Mouse (Mus musculus): Measurements from ENCODE around the gene Zfp101. TPM values are rescaled to one million over a fixed set of nuclear protein-coding genes. Genes with fewer than 3 reads are reported as not detected.

Zfp101 gene
- 0.04 and 0.07 TPM in 2 replicates for polyA plus RNA-seq (2012)

GRCm38 (mm10) chr17:33394182-33395034 is at the start of gene Zfp101:
Gene Zfp101 (minus strand): TSS chr17:33394641.
- Histone ChIP-seq H3K9me3 (ENCODE audit: control insufficient read depth, low read length) (no peaks in the 10 kb centered on the region; the same call in 1 of the 2 replicates), H3K4me1 (ENCODE audit: control insufficient read depth) (peaks cover 22% of the 10 kb centered on the region), H3K4me3 (replicated peaks) (peak within 1 kb of the TSS; percentile 100), H3K27me3 (ENCODE audit: control insufficient read depth) (peaks cover 12% of the 10 kb centered on the region), H3K36me3 (ENCODE audit: control insufficient read depth) (peaks cover 7% of the 10 kb centered on the region)
- TF ChIP-seq TAL1 (IDR thresholded peaks at IDR 0.05; ENCODE audit: low read length) (no peak), GATA1 (IDR thresholded peaks at IDR 0.05; ENCODE audit: low read length) (no peak)

- H3K9me3 ChIP-seq (ENCODE audit: control insufficient read depth, low read length) = no peaks in the 10 kb centered on the region
- no peak overlapping the region for H3K4me3 ChIP-seq (replicated peaks)
- H3K4me1 ChIP-seq (ENCODE audit: control insufficient read depth) = peaks cover 7% of the 10 kb centered on the region
- no peaks in the 10 kb centered on the region for H3K27me3 ChIP-seq (ENCODE audit: control insufficient read depth)
- no peaks in the 10 kb centered on the region for H3K36me3 ChIP-seq (ENCODE audit: control insufficient read depth)
- TF ChIP-seq TAL1 (IDR thresholded peaks at IDR 0.05; ENCODE audit: low read length) (no peak), GATA1 (IDR thresholded peaks at IDR 0.05; ENCODE audit: low read length) (no peak)
Measured at GRCm38 (mm10) chr17:33441159-33441558, 46.7 kb upstream of the Zfp101 start.

- TF ChIP-seq TAL1 (IDR thresholded peaks at IDR 0.05; ENCODE audit: low read length) (no peak), GATA1 (IDR thresholded peaks at IDR 0.05; ENCODE audit: low read length) (no peak)
- no peak overlapping the region for H3K4me3 ChIP-seq (replicated peaks)
- H3K27me3 ChIP-seq (ENCODE audit: control insufficient read depth) = no peaks in the 10 kb centered on the region
- no peaks in the 10 kb centered on the region for H3K9me3 ChIP-seq (ENCODE audit: control insufficient read depth, low read length)
- peaks cover 7% of the 10 kb centered on the region for H3K4me1 ChIP-seq (ENCODE audit: control insufficient read depth)
- H3K36me3 ChIP-seq (ENCODE audit: control insufficient read depth) = no peaks in the 10 kb centered on the region
Measured at GRCm38 (mm10) chr17:33439922-33440321, 45.5 kb upstream of the Zfp101 start.

GRCm38 (mm10) chr17:33439148-33439547 is 44.7 kb upstream of the Zfp101 start:
- no peak overlapping the region for H3K4me3 ChIP-seq (replicated peaks)
- H3K27me3 ChIP-seq (ENCODE audit: control insufficient read depth) = no peaks in the 10 kb centered on the region
- H3K36me3 ChIP-seq (ENCODE audit: control insufficient read depth) = no peaks in the 10 kb centered on the region
- peaks cover 7% of the 10 kb centered on the region for H3K4me1 ChIP-seq (ENCODE audit: control insufficient read depth)
- TF ChIP-seq GATA1 (IDR thresholded peaks at IDR 0.05; ENCODE audit: low read length) (no peak), TAL1 (IDR thresholded peaks at IDR 0.05; ENCODE audit: low read length) (no peak)
- no peaks in the 10 kb centered on the region for H3K9me3 ChIP-seq (ENCODE audit: control insufficient read depth, low read length)

GRCm38 (mm10) chr17:33432019-33432946 is 37.8 kb upstream of the Zfp101 start, which contains the start of gene Actl9:
Gene Actl9 (plus strand): TSS chr17:33432896.
- no peaks in the 10 kb centered on the region for H3K36me3 ChIP-seq (ENCODE audit: control insufficient read depth)

GRCm38 (mm10) chr17:33392271-33392670 is 2.2 kb downstream of the Zfp101 start:
- Histone ChIP-seq H3K27me3 (ENCODE audit: control insufficient read depth) (peaks cover 3% of the 10 kb centered on the region; the same call in 1 of the 2 replicates), H3K4me3 (replicated peaks) (no peak overlapping the region), H3K9me3 (ENCODE audit: control insufficient read depth, low read length) (no peaks in the 10 kb centered on the region; the same call in 1 of the 2 replicates), H3K36me3 (ENCODE audit: control insufficient read depth) (peaks cover 9% of the 10 kb centered on the region), H3K4me1 (ENCODE audit: control insufficient read depth) (peaks cover 22% of the 10 kb centered on the region)
- TF ChIP-seq TAL1 (IDR thresholded peaks at IDR 0.05; ENCODE audit: low read length) (no peak), GATA1 (IDR thresholded peaks at IDR 0.05; ENCODE audit: low read length) (no peak)

More at GRCm38 (mm10) chr17:33432019-33432946, 37.8 kb upstream of the Zfp101 start, which contains the start of gene Actl9:
- TF ChIP-seq TAL1 (IDR thresholded peaks at IDR 0.05; ENCODE audit: low read length) (no peak), GATA1 (IDR thresholded peaks at IDR 0.05; ENCODE audit: low read length) (no peak)
- no peaks in the 10 kb centered on the region for H3K27me3 ChIP-seq (ENCODE audit: control insufficient read depth)
- H3K4me1 ChIP-seq (ENCODE audit: control insufficient read depth) = peaks cover 12% of the 10 kb centered on the region
- H3K9me3 ChIP-seq (ENCODE audit: control insufficient read depth, low read length) = no peaks in the 10 kb centered on the region
- H3K4me3 ChIP-seq (replicated peaks) = no peak within 1 kb of the TSS

GRCm38 (mm10) chr17:33385705-33386104 is 8.7 kb downstream of the Zfp101 start:
- peaks cover 2% of the 10 kb centered on the region; the same call in 1 of the 2 replicates for H3K4me1 ChIP-seq (ENCODE audit: control insufficient read depth)
- no peak overlapping the region for H3K4me3 ChIP-seq (replicated peaks)
- no peaks in the 10 kb centered on the region for H3K27me3 ChIP-seq (ENCODE audit: control insufficient read depth)
- no peaks in the 10 kb centered on the region for H3K9me3 ChIP-seq (ENCODE audit: control insufficient read depth, low read length)
- TF ChIP-seq TAL1 (IDR thresholded peaks at IDR 0.05; ENCODE audit: low read length) = no peak
- no peak for TF ChIP-seq GATA1 (IDR thresholded peaks at IDR 0.05; ENCODE audit: low read length)
- peaks cover 56% of the 10 kb centered on the region for H3K36me3 ChIP-seq (ENCODE audit: control insufficient read depth)

- peaks cover 4% of the 10 kb centered on the region for H3K36me3 ChIP-seq (ENCODE audit: control insufficient read depth)
- H3K4me1 ChIP-seq (ENCODE audit: control insufficient read depth) = no peaks in the 10 kb centered on the region
- H3K9me3 ChIP-seq (ENCODE audit: control insufficient read depth, low read length) = 0 out of 2 replicates have a peak, but pooled peaks cover 3% of the 10 kb centered on the region
- no peak for TF ChIP-seq TAL1 (IDR thresholded peaks at IDR 0.05; ENCODE audit: low read length)
- no peak for TF ChIP-seq GATA1 (IDR thresholded peaks at IDR 0.05; ENCODE audit: low read length)
- no peak overlapping the region for H3K4me3 ChIP-seq (replicated peaks)
- H3K27me3 ChIP-seq (ENCODE audit: control insufficient read depth) = no peaks in the 10 kb centered on the region
Measured at GRCm38 (mm10) chr17:33372795-33373194, 21.6 kb downstream of the Zfp101 start.

Data from erythroblast, embryonic 14.5 days (primary cell).